Mouse (Mus musculus): ENCODE measurements around the gene Fcrlb.

DNA sequence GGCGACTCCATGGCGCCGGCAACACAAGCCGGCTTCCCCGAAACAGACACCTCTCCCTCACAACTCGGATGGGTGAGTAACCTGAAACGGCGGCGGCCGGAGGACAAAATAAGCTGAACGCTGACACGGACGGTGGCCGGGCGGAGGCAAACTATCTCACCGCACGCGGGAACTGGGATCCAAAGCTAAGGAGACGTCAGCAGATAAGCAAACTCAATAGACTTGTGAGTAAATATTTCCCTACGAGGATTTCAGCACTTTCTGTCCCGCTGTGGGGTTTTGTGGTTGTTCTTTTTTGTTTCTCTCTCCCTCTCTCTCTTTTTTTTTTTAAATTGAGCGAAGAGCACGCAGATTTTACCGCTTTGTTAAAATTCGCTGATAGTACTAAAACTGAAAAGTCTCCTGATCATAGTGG lies 45.0 kb downstream of the Fcrlb start, which contains the start of gene Atf6:
- no peak for TF ChIP-seq CTCF (IDR thresholded peaks at IDR 0.05; ENCODE audit: borderline replicate concordance, insufficient read depth, low read length)
- peak; percentile 78 for TF ChIP-seq POLR2A (IDR thresholded peaks at IDR 0.05; ENCODE audit: low read depth, low read length)

All from embryonic fibroblast, embryonic 13.5 days (primary cell).